Mouse (Mus musculus): ENCODE results near the gene Myb. TPM values are rescaled to one million over a fixed set of nuclear protein-coding genes. Genes with fewer than 3 reads are reported as not detected.

Gene Myb
- total RNA-seq, 2 experiments from 2014 or later, result 0.07 to 0.21 TPM

- DNase-seq, result no peak
Observed at GRCm38 (mm10) chr10:21082447-21082846, 78.3 kb downstream of the Myb start.

- peak; percentile 10 to 37 for DNase-seq
Observed at GRCm38 (mm10) chr10:21077151-21077719, 83.5 kb downstream of the Myb start.

- DNase-seq, result no peak
Observed at GRCm38 (mm10) chr10:21076731-21077130, 84.1 kb downstream of the Myb start.

- DNase-seq, result no peak
Observed at GRCm38 (mm10) chr10:21076137-21076536, 84.6 kb downstream of the Myb start.

Other genes starting within 250 kb of the Myb start
- 1 to 10 TPM; 1.4 to 2.1 TPM for gene Ahi1, start 208.4 kb downstream of the Myb start, total RNA-seq (2021)
- 10 to 100 TPM; 74.2 to 74.6 TPM for gene Hbs1l, start 135.0 kb upstream of the Myb start, total RNA-seq (2021)
- gene Aldh8a1, start 216.3 kb upstream of the Myb start, total RNA-seq (2021), result not detected

All from heart, adult 18-20 months (tissue).